Mouse (Mus musculus): ENCODE measurements around the gene Dcaf8.
A peak's percentile ranks its signal among the peaks of the same experiment; 100 is the strongest.

The Dcaf8 gene

DNA sequence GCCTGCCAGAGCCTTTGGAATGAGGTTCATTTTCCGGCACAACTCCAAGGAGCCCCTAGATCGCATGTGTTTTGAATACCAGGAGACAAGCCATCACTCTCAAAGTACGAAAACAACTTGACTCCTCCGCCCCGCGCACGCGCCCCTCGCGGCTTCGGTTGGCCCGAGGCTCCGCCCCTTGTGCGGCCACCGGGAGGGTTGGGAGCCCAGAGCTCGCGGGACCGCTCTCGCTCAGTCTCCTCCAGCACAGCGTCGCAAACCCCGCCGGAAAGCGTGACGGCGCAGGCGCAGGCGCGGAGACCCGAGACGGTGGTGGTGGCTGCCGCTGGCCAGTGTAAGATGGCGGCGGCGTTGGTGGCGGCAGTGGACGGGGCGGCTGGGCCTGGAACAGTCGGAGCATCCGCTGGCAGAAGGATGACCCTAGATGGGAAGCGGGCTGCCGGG lies at the start of gene Dcaf8:
TSS of gene Dcaf8 (plus strand) at position 250 of the 444 bp plus-strand sequence.
- peak; percentile 95 for DNase-seq

DNA sequence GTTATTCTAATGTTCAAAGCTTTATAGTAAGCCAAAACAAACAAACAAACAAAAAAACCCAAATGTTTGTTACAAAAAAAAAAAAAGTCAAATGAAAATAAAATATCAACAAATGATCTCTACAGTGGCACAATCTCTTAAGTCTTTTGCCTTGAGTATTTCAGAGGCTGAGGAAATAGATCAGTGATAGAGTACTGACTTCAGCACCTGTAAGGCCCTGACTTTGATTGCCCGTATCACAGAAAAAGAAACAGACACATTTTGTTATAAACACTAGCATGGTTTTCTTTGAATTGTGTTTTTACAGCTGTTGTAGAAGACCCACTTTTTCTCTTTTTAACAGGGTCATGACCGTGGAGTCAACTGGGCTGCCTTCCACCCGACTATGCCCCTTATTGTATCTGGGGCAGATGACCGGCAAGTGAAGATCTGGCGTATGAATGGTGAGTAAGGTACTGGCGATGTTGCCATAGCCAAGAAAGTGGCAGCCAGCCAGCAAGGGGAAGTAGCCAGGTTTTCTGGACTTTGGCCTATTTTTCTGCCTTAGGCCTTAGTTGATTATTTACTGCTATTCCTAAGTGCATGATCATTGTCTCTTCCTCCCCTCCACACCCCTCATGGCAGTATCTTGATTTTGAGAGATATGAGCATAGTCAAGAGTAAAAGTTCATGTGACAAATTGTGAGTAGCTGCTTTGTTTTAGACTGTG lies 48.4 kb upstream of the Dcaf8 start:
- DNase-seq: peak; percentile 22

DNA sequence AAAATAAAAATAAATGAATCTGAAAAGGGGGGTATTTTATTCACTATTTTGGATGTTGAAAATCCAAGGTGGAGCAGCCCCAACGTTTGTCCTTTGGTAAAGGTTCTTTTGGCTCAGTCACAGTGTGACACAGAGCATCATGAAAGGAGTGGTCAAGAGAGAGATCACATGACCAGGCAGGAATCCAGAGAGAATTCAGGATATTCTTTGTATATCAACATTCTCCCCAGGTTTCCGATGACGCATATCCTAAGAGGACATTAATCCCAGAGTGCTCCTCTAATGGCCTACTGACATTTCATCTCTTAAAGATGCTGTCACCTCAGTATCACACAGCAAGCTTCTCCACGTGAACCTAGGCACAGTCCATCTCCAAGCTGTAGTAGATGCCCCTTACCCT lies 44.3 kb upstream of the Dcaf8 start:
- DNase-seq: no peak

DNA sequence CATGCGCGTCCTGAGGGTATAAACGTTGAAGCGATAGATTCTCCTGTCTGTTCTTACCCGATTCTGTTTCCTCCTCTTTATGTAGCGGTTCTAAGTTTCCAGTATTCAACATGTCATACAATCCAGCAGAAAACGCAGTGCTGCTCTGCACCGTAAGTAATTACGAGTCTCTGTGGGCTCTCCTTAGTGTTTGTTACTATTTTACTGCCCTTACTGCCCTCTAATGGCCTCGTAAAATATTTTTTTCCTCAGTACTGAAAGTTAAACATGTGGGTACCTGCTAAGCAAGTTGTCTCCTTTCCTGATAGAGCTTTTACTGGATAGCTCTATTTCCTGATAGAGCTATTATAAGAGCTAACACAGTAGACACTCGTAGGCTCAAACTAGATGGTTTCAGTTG lies 42.8 kb upstream of the Dcaf8 start:
- DNase-seq: no peak

DNA sequence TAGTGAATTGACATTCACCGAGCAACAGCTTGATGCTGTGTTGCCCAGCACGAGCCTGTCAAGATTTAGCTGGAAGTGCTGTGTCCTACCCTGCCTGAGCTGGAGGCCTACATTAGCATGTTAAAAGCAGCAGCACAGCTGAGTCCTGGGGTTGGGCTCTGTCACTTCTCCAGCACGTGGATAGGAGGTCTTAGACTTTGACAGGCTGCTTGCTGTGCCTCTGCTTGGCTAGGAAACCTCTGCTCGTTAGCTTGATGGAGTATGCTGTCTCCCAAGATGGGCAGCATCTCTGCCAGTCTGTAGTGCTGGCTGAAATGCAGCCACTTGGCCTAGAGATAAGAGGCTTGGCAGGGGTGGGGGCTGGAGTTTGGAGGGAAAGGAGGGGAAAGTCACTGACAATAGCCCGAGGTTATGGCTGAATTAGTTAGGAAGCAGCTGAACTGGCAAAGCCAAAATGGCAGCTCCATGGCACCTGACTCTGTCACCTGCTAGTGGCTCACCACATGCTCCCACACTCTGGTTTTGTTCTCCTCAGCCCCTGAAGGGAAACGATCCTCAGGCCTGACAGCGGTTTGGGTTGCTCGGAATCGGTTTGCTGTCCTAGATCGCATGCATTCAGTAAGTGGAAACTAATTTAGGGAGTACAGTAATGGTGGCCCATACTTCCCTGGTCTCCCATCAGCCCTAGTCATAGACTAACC lies 40.0 kb upstream of the Dcaf8 start:
- DNase-seq: no peak

DNA sequence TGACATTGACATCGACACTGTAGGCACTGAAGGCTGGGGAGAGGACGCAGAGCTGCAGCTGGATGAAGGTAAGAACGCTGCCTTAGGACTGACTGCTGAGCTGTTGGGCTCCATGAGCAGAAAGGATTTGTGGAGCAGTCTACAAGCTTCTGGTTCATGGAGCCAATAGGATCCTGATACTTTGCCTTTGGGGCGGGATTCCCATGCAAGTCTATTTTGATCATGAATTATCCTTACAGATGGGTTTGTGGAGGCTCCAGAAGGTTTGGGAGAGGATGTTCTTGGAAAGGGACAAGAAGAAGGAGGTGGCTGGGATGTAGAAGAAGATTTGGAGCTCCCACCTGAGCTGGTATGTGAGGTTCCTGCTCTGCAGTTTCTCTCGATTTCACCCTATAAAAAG lies 30.9 kb upstream of the Dcaf8 start:
- DNase-seq: no peak

DNA sequence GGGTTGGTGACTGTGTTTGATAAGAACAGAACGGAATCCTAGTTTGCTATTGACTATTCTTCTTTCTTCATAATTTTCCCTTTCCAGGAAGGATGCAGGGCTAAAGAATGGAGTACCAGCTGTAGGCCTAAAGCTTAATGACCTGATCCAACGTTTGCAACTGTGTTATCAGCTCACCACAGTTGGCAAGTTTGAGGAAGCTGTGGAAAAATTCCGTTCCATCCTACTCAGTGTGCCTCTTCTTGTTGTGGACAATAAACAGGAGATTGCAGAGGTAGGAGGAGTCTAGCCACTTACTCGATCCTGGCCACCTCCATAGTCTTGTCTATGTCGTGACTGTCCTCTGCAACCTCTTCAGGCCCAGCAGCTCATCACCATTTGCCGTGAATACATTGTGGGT lies 28.8 kb upstream of the Dcaf8 start:
- DNase-seq: no peak

DNA sequence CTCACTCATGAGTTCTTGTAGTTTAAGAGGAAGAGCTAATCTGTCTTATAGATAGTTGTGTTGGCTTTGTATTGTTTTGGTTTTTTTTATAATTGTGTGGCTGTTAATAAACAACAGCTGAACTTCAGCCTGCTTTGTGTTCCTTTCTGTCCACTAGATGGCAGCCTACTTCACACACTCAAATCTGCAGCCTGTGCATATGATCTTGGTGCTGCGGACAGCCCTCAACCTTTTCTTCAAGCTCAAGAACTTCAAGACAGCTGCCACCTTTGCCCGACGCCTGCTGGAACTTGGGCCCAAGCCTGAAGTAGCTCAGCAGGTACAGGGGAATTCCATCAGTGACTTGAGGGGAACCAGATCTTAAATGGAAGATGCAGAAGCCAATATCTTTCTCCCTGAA lies 28.2 kb upstream of the Dcaf8 start:
- peak; percentile 35 for DNase-seq

DNA sequence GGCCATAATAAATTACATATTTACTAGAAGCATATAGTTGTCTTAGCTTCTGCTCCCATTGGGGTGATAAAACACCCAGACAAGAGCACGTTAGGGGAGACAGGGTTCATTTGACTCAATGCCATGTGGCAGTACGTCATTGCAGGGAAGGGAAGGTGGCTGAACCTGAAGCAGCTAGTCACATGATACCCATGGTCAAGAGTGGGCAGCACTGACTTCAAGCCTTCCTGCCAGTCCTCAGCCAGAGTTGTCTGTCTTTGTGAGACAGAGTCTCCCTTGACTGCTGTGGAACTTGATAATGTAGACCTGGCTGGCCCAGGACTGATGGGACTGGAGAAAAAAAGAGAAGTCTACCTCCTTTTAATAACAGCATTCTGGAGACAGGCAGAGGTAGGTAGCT lies 25.2 kb upstream of the Dcaf8 start:
- DNase-seq: no peak

DNA sequence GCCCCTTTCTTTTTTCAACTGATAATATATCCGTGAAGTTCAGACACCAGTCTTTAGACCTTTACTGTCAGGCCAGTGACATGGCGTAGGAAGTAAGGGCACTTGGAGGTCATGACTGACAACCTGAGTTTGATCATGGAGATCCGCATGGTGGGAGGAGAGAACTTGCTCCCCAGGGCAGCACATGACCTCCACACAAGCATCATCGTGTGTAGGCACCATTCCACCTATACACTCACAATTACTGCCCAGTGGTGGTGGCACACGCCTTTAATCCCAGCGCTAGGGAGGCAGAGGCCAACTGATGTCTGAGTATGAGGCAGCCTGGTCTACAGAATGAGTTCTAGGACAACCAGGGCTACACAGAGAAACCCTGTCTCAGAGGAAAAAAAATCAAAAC lies 23.3 kb upstream of the Dcaf8 start:
- no peak for DNase-seq

DNA sequence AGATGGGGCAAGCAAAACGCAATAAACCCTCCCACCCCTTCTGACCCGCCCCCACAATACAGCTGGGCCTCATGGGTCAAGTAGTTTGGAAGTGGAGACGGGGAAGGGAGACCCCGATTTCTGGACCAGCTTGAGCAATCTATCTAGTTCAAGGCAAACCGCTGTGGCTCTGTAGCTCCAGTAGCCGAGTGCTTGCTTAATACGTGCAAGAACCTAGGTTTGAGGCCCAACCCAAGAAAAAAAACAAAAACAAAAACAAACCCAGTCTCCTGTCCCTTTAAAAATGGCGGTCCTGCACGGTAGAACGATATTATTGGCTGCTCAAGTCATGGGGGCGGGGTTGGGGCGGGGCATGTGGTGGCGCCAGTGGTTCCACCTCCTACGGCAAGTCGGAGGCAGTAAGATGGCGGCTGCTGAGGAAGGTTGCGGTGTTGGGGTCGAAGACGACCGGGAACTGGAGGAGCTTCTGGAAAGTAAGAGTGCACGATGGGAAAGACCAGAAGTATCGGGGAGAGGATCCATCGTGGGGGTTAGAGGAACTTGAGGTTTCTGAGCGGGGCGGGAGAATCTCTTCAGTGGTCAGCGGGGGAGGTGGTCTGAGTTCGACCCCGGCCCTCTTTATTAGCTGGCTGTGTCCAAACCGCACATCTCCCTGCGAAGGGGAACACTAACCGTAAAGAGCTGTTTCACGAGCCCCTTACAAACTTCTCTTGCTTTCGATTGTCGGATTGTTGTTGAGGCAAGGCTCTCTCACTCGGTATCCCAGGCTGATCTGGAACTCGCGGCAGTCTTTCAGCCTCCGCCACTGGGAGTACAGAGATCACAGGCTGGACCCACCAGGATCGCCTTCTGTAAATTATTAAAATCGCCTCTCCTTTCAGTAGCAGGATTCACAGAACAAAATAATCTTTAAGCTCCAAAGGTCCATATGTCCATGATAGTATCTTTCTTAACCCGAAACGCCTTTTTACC lies 21.2 kb upstream of the Dcaf8 start, which contains the start of gene Pex19:
TSS of gene Pex19 (plus strand) at position 380 of the 972 bp plus-strand sequence.
- peak; percentile 66 for DNase-seq

DNA sequence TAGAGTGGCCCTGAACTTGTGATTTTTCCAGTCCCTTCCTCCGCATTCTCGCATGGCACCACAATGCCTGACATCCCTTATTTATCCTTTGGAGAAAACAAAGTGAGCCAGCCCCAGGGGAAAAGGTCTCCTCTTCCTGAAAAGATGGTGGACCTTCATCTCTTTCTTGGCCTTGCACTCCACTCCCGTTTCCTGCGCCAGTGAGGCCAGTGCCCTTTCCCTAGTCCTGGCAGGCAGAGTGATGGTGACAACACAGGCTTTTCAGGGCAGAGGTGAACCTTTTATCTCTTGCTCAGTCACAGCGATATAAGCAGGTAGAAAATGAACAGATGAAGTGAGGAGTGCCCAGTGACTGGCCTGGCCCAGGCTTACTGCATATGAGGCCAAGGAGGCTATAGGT lies 20.4 kb upstream of the Dcaf8 start:
- no peak for DNase-seq

DNA sequence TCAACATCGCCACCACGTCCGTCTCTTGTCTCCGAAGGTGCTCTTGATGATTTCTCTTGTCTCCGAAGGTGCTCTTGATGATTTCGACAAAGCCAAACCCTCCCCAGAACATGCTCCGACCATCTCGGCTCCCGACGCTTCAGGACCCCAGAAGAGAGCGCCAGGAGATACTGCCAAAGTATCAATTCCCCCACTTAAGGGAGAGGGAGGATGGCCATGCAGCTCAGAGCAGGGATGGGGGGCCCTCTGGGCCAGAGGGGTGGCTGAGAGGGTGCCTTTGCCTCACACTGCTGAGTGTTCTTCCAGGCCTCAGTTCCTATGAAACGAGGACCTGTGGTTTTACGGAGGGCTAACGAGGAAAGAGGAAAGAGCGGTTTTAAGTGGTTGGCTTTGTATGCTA lies 19.3 kb upstream of the Dcaf8 start:
- no peak for DNase-seq

DNA sequence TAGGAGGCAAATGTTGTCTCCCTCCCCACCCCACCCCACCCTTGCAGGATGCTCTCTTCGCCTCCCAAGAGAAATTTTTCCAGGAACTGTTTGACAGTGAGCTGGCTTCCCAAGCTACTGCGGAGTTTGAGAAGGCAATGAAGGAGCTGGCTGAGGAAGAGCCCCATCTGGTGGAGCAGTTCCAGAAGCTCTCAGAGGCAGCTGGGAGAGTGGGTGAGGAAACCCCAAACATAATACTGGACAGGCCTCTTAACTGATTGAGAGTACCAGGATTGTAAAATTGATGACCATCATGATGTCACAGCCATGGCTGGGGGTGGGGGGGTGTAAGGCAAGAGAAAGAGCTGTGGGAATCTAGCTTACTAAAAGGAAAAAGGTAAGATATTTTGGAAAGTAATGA lies 18.8 kb upstream of the Dcaf8 start:
- DNase-seq: no peak

DNA sequence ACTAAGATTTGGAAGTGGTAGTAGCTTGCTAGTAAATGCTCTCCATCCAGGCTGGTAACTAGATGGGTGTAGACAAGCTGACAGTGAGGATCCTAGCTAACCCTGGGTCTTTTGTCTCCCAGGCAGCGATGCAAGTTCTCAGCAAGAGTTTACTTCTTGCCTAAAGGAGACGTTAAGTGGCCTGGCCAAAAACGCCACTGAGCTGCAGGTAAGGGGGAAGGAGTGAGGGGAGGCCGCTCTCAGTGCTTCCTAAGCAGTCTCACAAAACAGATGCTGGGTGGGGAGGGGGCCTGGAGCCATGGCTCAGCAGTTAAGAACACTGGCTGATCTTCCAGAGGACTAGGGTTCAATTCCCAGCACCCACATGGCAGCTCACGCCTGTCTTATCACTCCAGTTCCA lies 18.1 kb upstream of the Dcaf8 start:
- no peak for DNase-seq

DNA sequence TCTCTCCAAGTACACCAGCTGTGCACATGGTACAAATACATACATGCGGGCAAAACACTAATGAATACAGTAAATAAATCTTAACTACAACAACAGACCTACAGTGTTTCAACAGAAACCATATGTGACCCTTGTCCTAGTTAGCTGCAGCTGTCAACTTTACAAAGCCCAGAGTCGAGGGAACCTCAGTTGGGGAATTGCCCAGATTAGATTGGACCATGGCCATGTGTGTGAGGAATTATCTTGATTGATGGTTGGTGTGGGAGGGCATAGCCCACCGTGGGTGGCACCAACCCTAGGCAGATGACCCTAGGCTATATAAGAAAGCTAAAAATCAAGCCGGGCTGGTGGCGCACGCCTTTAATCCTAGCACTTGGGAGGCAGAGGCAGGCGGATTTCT lies 15.6 kb upstream of the Dcaf8 start:
- no peak for DNase-seq

DNA sequence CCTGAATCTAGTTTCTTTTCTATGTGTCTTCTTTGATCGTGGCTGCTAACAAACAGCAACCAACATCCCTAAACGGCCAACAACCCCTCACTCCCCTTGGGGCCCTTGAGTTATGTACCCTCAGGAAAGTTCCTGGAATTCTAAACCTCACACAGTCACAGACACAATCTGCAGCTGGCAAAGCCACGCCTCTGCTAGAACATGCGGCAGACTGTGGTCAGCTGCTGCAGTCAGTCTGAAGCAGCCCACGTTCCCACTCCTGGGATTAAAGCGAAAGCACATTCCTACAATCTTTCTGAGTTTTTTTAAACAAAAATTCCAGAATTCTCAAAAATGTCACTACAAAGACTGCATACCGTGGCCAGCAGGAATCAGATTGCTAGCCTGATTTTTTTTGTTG lies 14.3 kb upstream of the Dcaf8 start:
- DNase-seq: no peak

DNA sequence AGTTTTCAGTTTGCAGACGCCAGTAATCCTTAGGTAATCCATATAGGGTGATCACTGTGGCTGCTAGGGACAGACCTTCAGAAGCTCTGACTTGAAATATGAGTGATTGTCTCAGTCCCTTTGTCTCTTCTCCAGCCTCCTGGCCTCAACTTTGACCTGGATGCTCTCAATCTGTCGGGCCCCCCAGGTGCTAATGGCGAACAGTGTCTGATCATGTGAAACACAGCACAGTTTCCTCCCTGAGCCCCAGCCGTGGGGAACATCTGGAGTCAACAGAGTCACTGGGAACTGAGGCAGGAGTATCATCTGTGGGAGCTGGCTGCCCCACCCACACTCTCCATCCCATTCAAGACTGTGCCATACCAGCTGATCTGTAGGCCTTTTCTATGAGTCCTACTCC lies 13.8 kb upstream of the Dcaf8 start:
- no peak for DNase-seq

DNA sequence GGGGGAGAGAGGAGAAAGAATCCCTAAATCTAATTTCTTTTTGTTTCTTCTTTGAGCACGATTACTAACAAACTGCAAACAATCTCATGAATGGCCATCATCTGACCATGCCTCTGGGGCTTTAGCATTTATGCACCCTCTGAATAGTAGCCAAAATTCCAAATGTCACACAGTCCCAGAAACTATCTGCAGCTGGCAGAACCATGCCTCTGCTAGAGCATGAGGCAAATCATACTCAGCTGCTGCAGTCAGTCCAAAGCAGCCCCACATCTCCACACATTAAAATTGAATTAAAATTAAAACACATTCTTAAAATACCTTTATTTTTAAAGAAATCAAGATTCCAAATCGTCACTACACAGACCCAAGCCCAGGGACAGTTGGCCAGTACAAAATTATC lies 7.7 kb upstream of the Dcaf8 start:
- DNase-seq: no peak

DNA sequence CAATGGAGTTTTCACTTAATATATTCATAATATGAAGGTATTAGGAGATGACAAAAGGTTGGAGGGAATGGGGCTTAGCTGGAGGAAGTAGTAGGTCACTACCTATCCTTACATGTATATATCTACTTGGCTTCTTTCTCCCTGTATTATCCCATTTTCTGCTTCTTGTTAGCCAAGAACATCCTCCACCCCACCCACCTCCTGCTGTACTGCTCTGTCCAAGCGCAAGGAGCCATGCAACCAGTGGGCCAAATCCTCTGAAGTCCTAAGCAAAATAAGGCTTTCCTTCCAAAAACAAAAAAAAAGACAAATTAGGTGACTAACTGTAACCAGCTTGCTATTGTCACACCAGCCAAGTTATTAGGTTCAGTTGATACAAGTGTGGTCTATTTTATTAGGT lies 7.1 kb upstream of the Dcaf8 start:
- DNase-seq: no peak

DNA sequence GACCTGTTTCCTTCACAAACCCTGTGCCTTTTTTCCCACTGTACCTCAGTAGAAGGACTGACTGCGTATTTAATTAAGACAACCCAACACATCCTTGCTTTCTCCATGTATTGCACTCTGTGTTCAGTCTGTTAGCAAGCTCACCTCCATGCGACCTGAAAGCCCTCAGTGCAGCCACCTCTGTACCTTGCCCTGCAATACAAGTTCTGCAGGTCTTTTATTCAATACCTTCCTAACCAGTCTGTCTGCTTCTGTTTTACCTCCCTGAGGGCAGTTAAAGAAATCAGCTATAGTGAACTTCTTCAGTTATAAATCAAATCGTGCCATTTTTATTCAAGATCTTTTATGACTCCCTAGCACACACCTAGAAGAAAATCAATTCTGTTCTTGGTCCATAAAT lies 6.4 kb upstream of the Dcaf8 start:
- no peak for DNase-seq

DNA sequence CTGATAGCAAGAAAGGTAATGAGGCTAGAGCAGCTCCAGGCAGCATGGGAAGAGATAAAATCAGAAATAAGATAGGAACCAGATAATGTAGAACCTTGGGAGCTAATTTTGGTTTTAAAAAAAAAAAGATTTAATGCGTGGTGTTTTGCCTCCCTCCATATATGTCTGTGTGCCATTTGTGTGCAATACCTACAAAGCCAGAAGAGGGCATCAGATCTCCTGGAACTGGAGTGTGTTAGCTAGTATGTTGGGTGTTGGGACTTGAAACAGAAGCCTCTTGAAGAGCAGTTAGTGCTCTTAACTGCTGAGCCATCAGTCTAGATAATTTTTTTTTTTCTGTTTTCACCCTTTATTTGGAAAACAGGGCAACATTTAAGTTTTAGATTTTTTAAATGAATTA lies 4.3 kb upstream of the Dcaf8 start:
- peak; percentile 49 for DNase-seq

DNA sequence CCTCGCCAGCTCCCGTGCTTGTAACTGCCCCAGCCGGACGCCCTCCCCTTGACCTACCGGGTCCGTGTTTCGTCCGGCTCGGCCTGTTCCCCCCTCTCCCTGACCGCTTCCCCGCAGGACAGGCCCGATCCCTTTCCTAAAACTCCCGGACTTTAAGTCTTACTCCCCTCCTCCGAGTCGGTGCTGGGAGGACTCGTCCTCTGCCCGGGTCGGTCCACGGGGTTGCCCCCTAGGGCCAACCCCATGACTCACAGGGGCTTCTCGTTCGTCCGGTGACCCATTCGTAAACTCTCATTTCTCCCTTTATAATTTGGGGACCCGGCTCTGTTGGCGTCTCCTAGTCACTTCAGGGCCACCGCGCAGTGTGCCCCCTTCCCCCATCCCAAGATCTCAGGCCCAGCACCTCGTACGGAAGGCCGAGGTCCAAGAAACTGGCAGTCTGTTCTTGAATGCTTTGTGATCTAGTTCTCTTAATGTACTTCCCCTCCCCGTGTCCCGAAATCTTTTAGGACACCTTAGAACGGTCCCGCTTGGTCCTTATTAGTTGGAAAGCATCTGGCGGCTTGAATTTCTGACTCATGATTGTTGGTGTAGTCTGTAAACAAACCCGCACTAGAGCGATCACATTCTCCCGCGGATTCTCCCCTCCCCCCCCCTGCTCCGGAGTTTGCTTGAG lies 533 bp downstream of the Dcaf8 start:
- DNase-seq: no peak

All from cerebellum, adult 8-10 months (tissue).